Mouse (Mus musculus) heart, embryonic 10.5 days (tissue): ENCODE results near the gene Chst3. TPM values are rescaled to one million over a fixed set of nuclear protein-coding genes. Genes with fewer than 3 reads are reported as not detected.
"Not testable (repeated sequence)": the region's sequence is repeated elsewhere in the genome, so short reads cannot be mapped to it uniquely, and the experiment has no call there.

ENCODE experiments used
- DNase-seq: peaks from one replicate; pipeline ENCODE4 v3.0.0-alpha.2; 2017; ENCODE audit warnings: low spot score
- H3K27ac ChIP-seq: fragments of 300-500 bp; sonication (generic); 2 replicates; pipeline ENCODE4 v1.5.1; 2016; ENCODE audit warnings: mild to moderate bottlenecking
- H3K27me3 ChIP-seq: fragments of 300-500 bp; sonication (generic); 2 replicates; pipeline ENCODE4 v1.6.1; 2016; ENCODE audit warnings: mild to moderate bottlenecking; ENCODE audit not compliant: poor library complexity, insufficient read depth, severe bottlenecking
- H3K36me3 ChIP-seq: fragments of 300-500 bp; sonication (generic); 2 replicates; pipeline ENCODE4 v1.6.1; 2016; ENCODE audit warnings: mild to moderate bottlenecking, moderate library complexity
- H3K4me1 ChIP-seq: fragments of 300-500 bp; sonication (generic); 2 replicates; pipeline ENCODE4 v1.6.1; 2016; ENCODE audit warnings: mild to moderate bottlenecking
- H3K4me3 ChIP-seq: fragments of 300-500 bp; sonication (generic); 2 replicates; pipeline ENCODE4 v1.5.1; 2016; ENCODE audit warnings: mild to moderate bottlenecking, moderate library complexity
- H3K9me3 ChIP-seq: fragments of 300-500 bp; sonication (generic); 2 replicates; pipeline ENCODE4 v1.6.1; 2016; ENCODE audit warnings: mild to moderate bottlenecking, moderate library complexity
- WGBS: fragments of 180-500 bp; shearing (Covaris S2); methylation state at CpG from one replicate; pipeline ENCODE4 v1.1.7; 2016; 5-methylcytosine and 5-hydroxymethylcytosine counted together
- polyA plus RNA-seq: library from polyadenylated mRNA; unstranded; fragments of >200 nt; fragmentation: Nextera tagmentation; extraction: Ambion mirVana; gene quantifications from 2 replicates; pipeline ENCODE4 v1.2.1, GENCODE M21; 2016

Gene Chst3
- polyA plus RNA-seq, 1 experiment from 2014 or later, result 0.89 TPM

- Histone ChIP-seq H3K36me3 (no peaks in the 10 kb centered on the region), H3K9me3 (no peaks in the 10 kb centered on the region), H3K4me1 (no peaks in the 10 kb centered on the region), H3K27me3 (no peaks in the 10 kb centered on the region), H3K4me3 (no peak overlapping the region), H3K27ac (no peak overlapping the region)
- DNase-seq, result no peak
- 80% methylated on average over 13 of the region's 13 CpGs for WGBS
Measured at GRCm38 (mm10) chr10:60250426-60250965, 31.4 kb upstream of the Chst3 start.

GRCm38 (mm10) chr10:60248345-60248744, 29.3 kb upstream of the Chst3 start:
- H3K36me3 ChIP-seq, H3K4me1 ChIP-seq, H3K4me3 ChIP-seq, H3K27me3 ChIP-seq, DNase-seq, H3K27ac ChIP-seq, H3K9me3 ChIP-seq: not testable (repeated sequence)
- 84% methylated on average over 3 of the region's 3 CpGs for WGBS

- Histone ChIP-seq H3K27me3 (no peaks in the 10 kb centered on the region), H3K27ac (no peak overlapping the region), H3K4me1 (no peaks in the 10 kb centered on the region), H3K36me3 (no peaks in the 10 kb centered on the region), H3K4me3 (no peak overlapping the region), H3K9me3 (no peaks in the 10 kb centered on the region)
- WGBS, result 30% methylated on average over 5 of the region's 5 CpGs
- DNase-seq, result peak; percentile 83
Measured at GRCm38 (mm10) chr10:60246519-60246918, 27.5 kb upstream of the Chst3 start.

- H3K4me3 ChIP-seq, result no peak overlapping the region
- 78% methylated on average over 7 of the region's 7 CpGs for WGBS
- no peak for DNase-seq
Measured at GRCm38 (mm10) chr10:60245635-60246034, 26.6 kb upstream of the Chst3 start.

GRCm38 (mm10) chr10:60245041-60245440, 26.0 kb upstream of the Chst3 start:
- peak; percentile 92 for DNase-seq
- Histone ChIP-seq H3K4me3 (no peak overlapping the region), H3K27ac (no peak overlapping the region), H3K27me3 (no peaks in the 10 kb centered on the region), H3K36me3 (no peaks in the 10 kb centered on the region), H3K4me1 (no peaks in the 10 kb centered on the region), H3K9me3 (no peaks in the 10 kb centered on the region)
- 3% methylated on average over 8 of the region's 8 CpGs for WGBS

More at GRCm38 (mm10) chr10:60245635-60246034, 26.6 kb upstream of the Chst3 start:
- no peaks in the 10 kb centered on the region for H3K4me1 ChIP-seq
- no peak overlapping the region for H3K27ac ChIP-seq
- no peaks in the 10 kb centered on the region for H3K27me3 ChIP-seq
- no peaks in the 10 kb centered on the region for H3K9me3 ChIP-seq
- H3K36me3 ChIP-seq, result no peaks in the 10 kb centered on the region

GRCm38 (mm10) chr10:60243941-60244340, 24.9 kb upstream of the Chst3 start:
- Histone ChIP-seq H3K36me3 (no peaks in the 10 kb centered on the region), H3K4me3 (no peak overlapping the region), H3K4me1 (no peaks in the 10 kb centered on the region), H3K27me3 (no peaks in the 10 kb centered on the region), H3K27ac (no peak overlapping the region), H3K9me3 (no peaks in the 10 kb centered on the region)
- 68% methylated on average over 5 of the region's 5 CpGs for WGBS
- DNase-seq, result no peak

GRCm38 (mm10) chr10:60240416-60240815, 21.4 kb upstream of the Chst3 start:
- DNase-seq, result no peak
- Histone ChIP-seq H3K36me3 (no peaks in the 10 kb centered on the region), H3K9me3 (no peaks in the 10 kb centered on the region), H3K27ac (no peak overlapping the region), H3K4me3 (no peak overlapping the region), H3K27me3 (no peaks in the 10 kb centered on the region), H3K4me1 (no peaks in the 10 kb centered on the region)
- WGBS, result 83% methylated on average over 6 of the region's 6 CpGs

- no peaks in the 10 kb centered on the region for H3K27me3 ChIP-seq
- H3K4me1 ChIP-seq, result no peaks in the 10 kb centered on the region
- 63% methylated on average over 10 of the region's 10 CpGs for WGBS
- H3K27ac ChIP-seq, result no peak overlapping the region
- no peaks in the 10 kb centered on the region for H3K9me3 ChIP-seq
- no peak overlapping the region for H3K4me3 ChIP-seq
- DNase-seq, result no peak
- H3K36me3 ChIP-seq, result no peaks in the 10 kb centered on the region
Measured at GRCm38 (mm10) chr10:60237475-60238154, 18.6 kb upstream of the Chst3 start.

GRCm38 (mm10) chr10:60235876-60236275, 16.8 kb upstream of the Chst3 start:
- H3K9me3 ChIP-seq, H3K4me1 ChIP-seq, H3K36me3 ChIP-seq, DNase-seq, H3K27me3 ChIP-seq, H3K4me3 ChIP-seq, H3K27ac ChIP-seq: not testable (repeated sequence)
- WGBS, result 83% methylated on average over 6 of the region's 6 CpGs

GRCm38 (mm10) chr10:60234006-60234405, 14.9 kb upstream of the Chst3 start:
- no peak for DNase-seq
- H3K4me3 ChIP-seq, result no peak overlapping the region
- 77% methylated on average over 9 of the region's 9 CpGs for WGBS
- H3K36me3 ChIP-seq, result no peaks in the 10 kb centered on the region
- H3K9me3 ChIP-seq, result no peaks in the 10 kb centered on the region
- no peak overlapping the region for H3K27ac ChIP-seq
- H3K27me3 ChIP-seq, result peaks cover 12% of the 10 kb centered on the region; the same call in 1 of the 2 replicates
- H3K4me1 ChIP-seq, result no peaks in the 10 kb centered on the region

GRCm38 (mm10) chr10:60230321-60231088, 11.4 kb upstream of the Chst3 start:
- no peak for DNase-seq
- Histone ChIP-seq H3K9me3 (no peaks in the 10 kb centered on the region), H3K27ac (no peak overlapping the region), H3K4me3 (no peak overlapping the region), H3K36me3 (no peaks in the 10 kb centered on the region), H3K4me1 (no peaks in the 10 kb centered on the region), H3K27me3 (peaks cover 21% of the 10 kb centered on the region)
- 67% methylated on average over 6 of the region's 6 CpGs for WGBS

- no peak for DNase-seq
- H3K27me3 ChIP-seq, result peaks cover 21% of the 10 kb centered on the region
- no peaks in the 10 kb centered on the region for H3K9me3 ChIP-seq
- H3K4me3 ChIP-seq, result no peak overlapping the region
- H3K36me3 ChIP-seq, result no peaks in the 10 kb centered on the region
- no peaks in the 10 kb centered on the region for H3K4me1 ChIP-seq
- 79% methylated on average over 6 of the region's 6 CpGs for WGBS
- H3K27ac ChIP-seq, result no peak overlapping the region
Measured at GRCm38 (mm10) chr10:60229113-60229512, 10.1 kb upstream of the Chst3 start.

GRCm38 (mm10) chr10:60227666-60228065, 8.6 kb upstream of the Chst3 start:
- no peaks in the 10 kb centered on the region for H3K4me1 ChIP-seq
- H3K4me3 ChIP-seq, result no peak overlapping the region
- H3K27ac ChIP-seq, result no peak overlapping the region
- DNase-seq, result no peak
- H3K36me3 ChIP-seq, result no peaks in the 10 kb centered on the region
- no peaks in the 10 kb centered on the region for H3K9me3 ChIP-seq
- peaks cover 21% of the 10 kb centered on the region for H3K27me3 ChIP-seq
- WGBS, result 65% methylated on average over 4 of the region's 4 CpGs
